Mouse (Mus musculus): ENCODE data around the gene Rrp8.

Rrp8 gene

GRCm38 (mm10) chr7:105736911-105737521 lies at the start of gene Rrp8:
TSS of gene Rrp8 (minus strand) at chr7:105737385.
- no peak for DNase-seq

DNA sequence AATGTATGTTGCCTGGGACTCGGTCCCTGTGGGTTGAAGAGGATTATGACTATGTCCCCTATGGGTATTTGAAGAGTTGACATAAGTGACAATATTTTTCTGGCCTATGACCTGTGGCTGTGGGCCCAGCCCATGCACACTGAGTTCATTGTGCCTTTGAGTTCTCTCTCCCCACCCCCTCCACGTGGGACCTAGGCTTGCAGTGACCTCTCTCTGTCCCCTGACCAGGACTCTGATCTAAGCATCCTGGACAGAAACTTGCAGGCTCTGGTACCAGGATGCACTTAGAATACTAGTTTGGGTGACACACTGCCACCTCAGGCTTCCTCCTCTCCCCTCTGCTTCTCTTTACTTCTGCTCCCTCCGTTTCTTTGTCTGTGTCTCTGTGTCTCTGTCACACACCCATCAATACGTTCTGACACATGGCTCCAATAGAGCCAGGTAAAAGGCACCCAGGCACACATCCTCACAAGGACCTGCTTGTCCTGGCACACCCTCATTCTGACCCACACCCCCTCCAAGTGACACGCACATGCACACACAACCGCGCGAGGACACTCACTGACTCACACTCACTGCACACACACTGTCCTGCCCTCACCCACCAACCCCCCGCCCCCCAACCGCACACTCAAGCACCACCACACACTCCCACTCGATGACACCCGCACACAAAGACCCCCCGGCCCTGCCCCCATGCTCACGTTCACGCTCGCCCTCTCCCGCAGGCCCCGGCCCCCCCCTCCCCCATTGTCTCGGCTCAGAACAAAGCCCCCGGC lies 49.5 kb upstream of the Rrp8 start:
- no peak for DNase-seq

- no peak for DNase-seq
These were observed 47.4 kb upstream of the Rrp8 start for GRCm38 (mm10) chr7:105784556-105784955.

DNA sequence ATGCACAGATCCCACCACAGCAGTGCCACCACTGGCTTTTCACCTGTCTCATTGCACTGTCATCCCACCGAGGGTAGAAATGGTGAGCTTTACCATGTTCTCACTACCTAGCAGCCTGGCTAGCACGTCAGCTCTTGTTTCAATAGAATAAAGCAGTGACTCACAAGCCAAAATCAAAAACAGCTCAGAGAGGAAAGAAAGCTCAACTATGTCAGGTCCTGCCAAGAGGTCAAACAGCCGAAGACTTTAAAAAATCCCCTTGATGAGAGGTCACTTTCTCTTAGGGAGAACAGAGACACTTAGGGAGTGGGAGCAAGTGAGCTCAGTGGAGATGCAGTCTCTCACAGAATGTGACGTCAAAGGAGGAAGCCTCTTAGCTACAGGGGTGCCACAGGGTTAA lies 46.7 kb upstream of the Rrp8 start:
- DNase-seq = no peak

DNA sequence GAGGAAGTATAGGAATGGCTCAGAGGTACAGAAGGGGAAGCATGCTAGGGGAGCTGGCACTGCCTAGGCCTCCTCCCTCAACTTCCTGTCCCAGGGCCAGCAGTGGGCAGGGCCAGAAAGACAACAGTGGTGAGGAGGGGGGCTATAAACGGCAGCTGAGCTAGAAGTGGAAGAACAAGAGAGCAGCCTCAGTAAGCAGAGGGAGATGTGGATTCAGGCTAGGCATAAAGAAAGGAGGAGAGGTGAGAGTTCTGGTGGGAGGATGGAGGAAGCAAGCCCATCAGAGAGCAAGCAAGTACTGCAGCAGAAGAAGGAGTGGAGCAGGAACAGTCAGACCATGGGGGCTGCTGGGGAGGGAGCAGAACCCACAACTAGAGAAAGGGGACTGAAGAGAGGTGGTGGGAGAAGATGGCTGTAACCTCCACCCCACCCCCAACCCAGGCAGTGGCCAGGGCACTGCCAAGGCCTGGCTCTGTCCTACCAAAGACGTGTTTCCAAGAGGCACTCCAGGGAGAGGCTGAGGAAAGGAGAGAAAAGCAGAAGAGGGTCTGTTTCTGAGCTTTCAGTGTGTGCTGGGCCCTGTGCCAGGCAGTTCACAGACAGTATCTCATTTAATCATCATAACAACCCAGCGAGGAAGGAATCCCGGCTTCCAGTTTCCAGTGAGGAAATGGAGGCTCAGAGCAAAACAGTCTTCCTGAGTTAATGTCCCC lies 41.5 kb upstream of the Rrp8 start:
- no peak for DNase-seq

GRCm38 (mm10) chr7:105777797-105778552 lies 40.8 kb upstream of the Rrp8 start:
- DNase-seq = no peak

DNA sequence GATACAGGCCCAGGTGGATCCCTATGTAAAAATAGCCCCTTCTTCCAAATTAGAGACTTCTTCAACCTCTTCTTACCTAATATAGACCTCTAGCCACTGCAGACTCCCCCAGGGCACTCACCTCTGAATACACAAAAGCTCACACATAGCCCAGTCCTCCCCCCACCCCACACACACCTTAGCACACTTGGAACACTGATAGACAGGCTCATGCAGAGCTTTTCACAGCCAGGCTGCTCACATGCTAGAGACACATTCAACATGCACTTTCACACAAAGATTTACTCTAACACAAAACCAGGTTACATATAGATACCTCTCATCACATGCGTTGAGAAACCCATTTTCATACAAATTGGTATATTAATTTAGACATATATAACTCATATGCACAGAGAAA lies 40.1 kb upstream of the Rrp8 start:
- DNase-seq = no peak

DNA sequence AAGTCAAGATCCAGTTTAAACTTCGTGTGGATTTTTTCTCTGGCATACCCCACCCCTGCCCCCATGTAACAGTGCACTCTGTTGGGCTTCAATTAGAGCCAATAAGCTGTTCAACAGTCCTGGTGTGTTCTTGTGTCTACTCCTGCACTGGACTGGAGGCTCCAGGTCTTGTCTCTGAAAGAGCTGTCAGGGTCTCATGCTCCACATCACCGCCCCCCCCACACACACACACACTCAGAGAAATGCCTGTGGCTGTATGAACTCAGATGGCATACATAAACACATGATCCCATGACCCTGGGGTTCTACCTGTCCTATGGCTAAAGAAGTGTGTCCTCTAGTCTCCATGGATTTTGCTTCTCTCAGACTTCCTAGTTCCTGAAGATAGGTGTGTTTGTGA lies 38.8 kb upstream of the Rrp8 start:
- DNase-seq = no peak

GRCm38 (mm10) chr7:105774661-105775060 lies 37.5 kb upstream of the Rrp8 start:
- no peak for DNase-seq

- DNase-seq = no peak
These were observed 35.9 kb upstream of the Rrp8 start for GRCm38 (mm10) chr7:105773041-105773440.

- no peak for DNase-seq
These were observed 35.1 kb upstream of the Rrp8 start for GRCm38 (mm10) chr7:105772331-105772730.

GRCm38 (mm10) chr7:105769959-105770358 lies 32.8 kb upstream of the Rrp8 start:
- DNase-seq = no peak

DNA sequence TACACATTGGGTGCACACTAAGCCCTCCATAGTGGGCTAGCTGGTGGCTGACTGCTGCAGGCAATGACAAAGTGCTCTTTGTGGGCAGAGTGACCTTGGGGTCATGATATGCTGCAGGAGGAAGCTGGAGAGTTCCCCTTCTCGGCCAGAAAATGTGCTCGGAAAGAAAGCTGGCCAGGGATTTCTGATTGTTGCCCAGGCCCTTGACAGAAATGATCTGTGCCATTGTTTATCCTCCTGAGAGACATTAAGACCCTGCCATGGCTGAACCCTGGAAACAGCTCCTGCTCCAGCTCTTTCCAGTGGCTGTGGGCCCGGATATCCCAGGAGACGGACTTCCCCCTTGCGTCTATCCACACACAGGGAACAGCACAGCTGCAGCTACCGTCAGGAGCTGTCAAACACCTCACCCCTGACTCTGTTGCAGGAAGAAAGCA lies 30.6 kb upstream of the Rrp8 start:
- DNase-seq = no peak

DNA sequence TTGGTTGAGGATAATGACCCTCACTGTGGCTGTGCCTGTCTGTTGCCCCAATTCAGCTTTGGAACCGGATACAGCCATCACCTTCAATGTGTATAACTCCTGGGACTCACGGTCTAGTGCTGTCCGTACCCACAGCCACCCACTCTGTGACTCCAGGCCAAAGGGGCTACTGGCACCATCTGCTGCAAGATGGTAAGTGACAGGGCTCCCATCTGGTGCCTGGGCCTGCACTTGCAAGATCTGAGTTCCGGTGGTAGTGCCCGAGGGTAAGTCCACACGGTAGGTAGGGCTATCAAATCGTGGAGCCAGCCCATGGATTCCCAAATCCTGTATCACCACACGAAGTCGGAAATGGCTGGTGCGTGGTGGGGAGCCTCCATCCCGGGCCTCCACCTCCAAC lies 27.1 kb upstream of the Rrp8 start:
- DNase-seq = no peak

DNA sequence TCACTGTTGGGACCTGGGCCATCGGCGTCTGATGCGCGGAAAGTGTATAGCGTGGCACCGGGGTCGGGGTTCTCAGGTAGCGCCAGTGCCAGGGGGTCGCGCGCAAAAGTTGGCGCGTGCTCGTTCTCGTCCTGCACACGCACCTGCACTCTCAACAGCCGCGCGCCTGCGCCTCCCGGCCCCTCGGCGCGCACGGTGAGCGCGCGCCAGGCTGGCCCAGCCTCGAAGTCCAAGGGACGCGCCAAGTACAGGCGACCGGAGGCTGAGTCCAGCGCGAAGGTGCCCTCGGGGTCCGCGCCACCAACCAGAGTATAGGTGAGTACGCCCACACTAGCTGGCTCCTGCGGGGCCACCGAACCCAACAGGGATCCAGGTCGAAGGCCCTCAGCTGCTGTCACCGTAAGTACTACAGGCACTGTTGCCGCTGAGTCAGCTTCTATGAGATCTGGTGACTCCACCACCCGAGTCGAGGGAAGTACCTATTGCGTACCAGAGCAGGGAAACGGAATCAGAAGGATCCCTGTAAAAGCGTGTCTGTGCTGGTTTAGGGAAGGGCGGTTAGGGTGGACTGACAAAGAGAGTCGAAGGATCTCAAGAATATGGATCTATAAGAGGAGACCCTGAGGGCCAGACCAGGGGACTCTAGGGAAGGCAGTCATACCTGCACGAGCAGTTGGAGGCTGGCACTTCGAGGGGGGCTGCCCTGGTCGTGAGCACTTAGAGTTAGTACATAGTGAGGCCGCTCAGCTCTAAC lies 25.5 kb upstream of the Rrp8 start:
- no peak for DNase-seq

GRCm38 (mm10) chr7:105761813-105762484 lies 24.8 kb upstream of the Rrp8 start:
- DNase-seq = no peak

DNA sequence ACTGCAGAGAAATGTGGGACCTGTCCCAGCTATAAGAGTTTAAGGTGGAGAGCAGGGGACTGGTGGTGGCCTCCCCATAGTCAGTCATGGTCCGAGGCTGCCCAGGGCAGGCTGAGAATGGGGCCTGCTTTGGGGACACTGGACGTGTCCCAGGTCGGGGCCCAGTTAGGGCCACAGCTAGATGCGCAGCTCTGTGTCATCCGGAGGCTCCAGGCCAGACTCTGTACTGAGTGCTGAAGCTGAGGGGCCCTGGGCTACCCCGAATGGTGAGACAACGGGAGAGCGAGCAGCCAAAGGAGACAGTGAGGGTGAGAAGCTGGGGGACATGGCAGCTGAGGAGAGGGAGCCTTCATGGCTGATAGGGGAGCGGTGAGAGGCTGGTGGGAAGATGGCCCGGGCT lies 16.1 kb upstream of the Rrp8 start:
- no peak for DNase-seq

- no peak for DNase-seq
These were observed 15.5 kb upstream of the Rrp8 start for GRCm38 (mm10) chr7:105752716-105753115.

- peak; percentile 98 for DNase-seq
These were observed 14.6 kb upstream of the Rrp8 start, which contains the start of gene Tpp1 for GRCm38 (mm10) chr7:105751491-105752433. TSS of gene Tpp1 (minus strand) at chr7:105752235.

GRCm38 (mm10) chr7:105747776-105748175 lies 10.6 kb upstream of the Rrp8 start:
- no peak for DNase-seq

Data from layer of hippocampus, adult 9-11 months (tissue).